Mouse (Mus musculus): ENCODE results near the gene Ccdc33.

Gene Ccdc33

GRCm38 (mm10) chr9:58118671-58119070 is at the start of gene Ccdc33:
TSS of gene Ccdc33 (minus strand) at chr9:58118823.
- no peak for DNase-seq (ENCODE audit: low spot score)

GRCm38 (mm10) chr9:58165779-58166178 is 47.2 kb upstream of the Ccdc33 start:
- DNase-seq (ENCODE audit: low spot score): no peak

- no peak for DNase-seq (ENCODE audit: low spot score)
Measured at GRCm38 (mm10) chr9:58163146-58163545, 44.5 kb upstream of the Ccdc33 start.

- DNase-seq (ENCODE audit: low spot score): no peak
Measured at GRCm38 (mm10) chr9:58162173-58162572, 43.5 kb upstream of the Ccdc33 start.

- DNase-seq (ENCODE audit: low spot score): no peak
Measured at GRCm38 (mm10) chr9:58160315-58160714, 41.7 kb upstream of the Ccdc33 start.

- DNase-seq (ENCODE audit: low spot score): no peak
Measured at GRCm38 (mm10) chr9:58159855-58160254, 41.2 kb upstream of the Ccdc33 start.

- DNase-seq (ENCODE audit: low spot score): no peak
Measured at GRCm38 (mm10) chr9:58158541-58159311, 40.1 kb upstream of the Ccdc33 start.

- no peak for DNase-seq (ENCODE audit: low spot score)
Measured at GRCm38 (mm10) chr9:58157838-58158237, 39.2 kb upstream of the Ccdc33 start.

GRCm38 (mm10) chr9:58156819-58157560 is 38.4 kb upstream of the Ccdc33 start:
- DNase-seq (ENCODE audit: low spot score): no peak

- no peak for DNase-seq (ENCODE audit: low spot score)
Measured at GRCm38 (mm10) chr9:58155366-58155765, 36.7 kb upstream of the Ccdc33 start.

GRCm38 (mm10) chr9:58153095-58153494 is 34.5 kb upstream of the Ccdc33 start:
- DNase-seq (ENCODE audit: low spot score): no peak

- DNase-seq (ENCODE audit: low spot score): no peak
Measured at GRCm38 (mm10) chr9:58150733-58151361, 32.2 kb upstream of the Ccdc33 start.

- no peak for DNase-seq (ENCODE audit: low spot score)
Measured at GRCm38 (mm10) chr9:58148806-58149205, 30.2 kb upstream of the Ccdc33 start.

- DNase-seq (ENCODE audit: low spot score): peak; percentile 59
Measured at GRCm38 (mm10) chr9:58145417-58145816, 26.8 kb upstream of the Ccdc33 start.

- no peak for DNase-seq (ENCODE audit: low spot score)
Measured at GRCm38 (mm10) chr9:58144664-58145063, 26.0 kb upstream of the Ccdc33 start.

- no peak for DNase-seq (ENCODE audit: low spot score)
Measured at GRCm38 (mm10) chr9:58143419-58143818, 24.8 kb upstream of the Ccdc33 start.

GRCm38 (mm10) chr9:58139947-58140346 is 21.3 kb upstream of the Ccdc33 start:
- DNase-seq (ENCODE audit: low spot score): peak; percentile 66

GRCm38 (mm10) chr9:58135921-58136321 is 17.3 kb upstream of the Ccdc33 start:
- DNase-seq (ENCODE audit: low spot score): peak; percentile 72

- no peak for DNase-seq (ENCODE audit: low spot score)
Measured at GRCm38 (mm10) chr9:58134906-58135305, 16.3 kb upstream of the Ccdc33 start.

GRCm38 (mm10) chr9:58133893-58134884 is 15.6 kb upstream of the Ccdc33 start:
- DNase-seq (ENCODE audit: low spot score): no peak

GRCm38 (mm10) chr9:58131735-58132134 is 13.1 kb upstream of the Ccdc33 start:
- no peak for DNase-seq (ENCODE audit: low spot score)

GRCm38 (mm10) chr9:58130909-58131308 is 12.3 kb upstream of the Ccdc33 start:
- DNase-seq (ENCODE audit: low spot score): no peak

Measured in ovary, adult 18-20 months (tissue).